Mouse (Mus musculus) erythroblast, embryonic 14.5 days (primary cell): ENCODE results near the gene Gm9817. TPM values are rescaled to one million over a fixed set of nuclear protein-coding genes. Genes with fewer than 3 reads are reported as not detected.
"Not testable (repeated sequence)": the region's sequence is repeated elsewhere in the genome, so short reads cannot be mapped to it uniquely, and the experiment has no call there.

Source experiments
- H3K27me3 ChIP-seq: 2 replicates; pipeline ENCODE4 v1.6.1; 2012; ENCODE audit warnings: inconsistent platforms; ENCODE audit not compliant: control insufficient read depth
- H3K36me3 ChIP-seq: 2 replicates; pipeline ENCODE4 v1.6.1; 2012; ENCODE audit warnings: mild to moderate bottlenecking, inconsistent platforms; ENCODE audit not compliant: control insufficient read depth
- H3K4me1 ChIP-seq: 2 replicates; pipeline ENCODE4 v1.6.1; 2012; ENCODE audit warnings: inconsistent platforms; ENCODE audit not compliant: control insufficient read depth
- H3K4me3 ChIP-seq: replicated peaks from 2 replicates; pipeline ENCODE3; 2012; ENCODE audit warnings: moderate library complexity, mild to moderate bottlenecking, inconsistent platforms
- H3K9me3 ChIP-seq: 2 replicates; pipeline ENCODE4 v1.6.1; 2012; ENCODE audit warnings: low read length, inconsistent platforms, mixed read lengths; ENCODE audit not compliant: control insufficient read depth
- GATA1 ChIP-seq: IDR thresholded peaks from 2 replicates; pipeline ENCODE4 v1.6.1; 2012; ENCODE audit warnings: low read length, inconsistent platforms, mixed read lengths
- TAL1 ChIP-seq: IDR thresholded peaks from 3 replicates; pipeline ENCODE4 v1.6.1; 2012; ENCODE audit warnings: low read length, inconsistent platforms, mixed read lengths
- polyA plus RNA-seq: library from polyadenylated mRNA; stranded (reverse); fragments of >175 nt; gene quantifications from 2 replicates; pipeline ENCODE4 v1.2.3, GENCODE M21; 2012

Gm9817 gene
- not detected in 2 replicates for polyA plus RNA-seq

DNA sequence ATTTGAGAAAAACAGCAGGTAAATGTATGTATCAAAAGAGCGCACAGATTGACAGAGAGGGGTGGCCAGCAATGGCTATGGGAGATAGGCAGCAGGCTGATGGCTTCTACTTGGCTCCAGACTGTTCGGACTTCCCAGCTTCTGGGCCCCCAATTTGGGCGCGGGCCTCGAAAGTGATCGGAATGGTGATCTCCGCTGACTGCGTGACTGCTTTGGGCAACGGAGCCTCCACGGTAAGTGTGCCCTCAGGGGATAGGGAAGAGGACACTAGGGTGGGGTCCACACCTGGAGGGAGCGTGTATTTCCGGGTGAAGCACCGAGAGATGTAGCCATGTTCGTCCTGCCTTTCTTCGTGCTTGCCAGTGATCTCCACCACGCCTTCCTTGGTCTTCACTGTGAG is at the start of gene Gm9817:
Gene Gm9817 (plus strand): TSS at position 301 of the 400 bp plus-strand sequence.
- not testable (repeated sequence) for H3K4me3 ChIP-seq, H3K9me3 ChIP-seq, H3K4me1 ChIP-seq, H3K36me3 ChIP-seq
- H3K27me3 ChIP-seq: peaks cover 42% of the 10 kb centered on the region

DNA sequence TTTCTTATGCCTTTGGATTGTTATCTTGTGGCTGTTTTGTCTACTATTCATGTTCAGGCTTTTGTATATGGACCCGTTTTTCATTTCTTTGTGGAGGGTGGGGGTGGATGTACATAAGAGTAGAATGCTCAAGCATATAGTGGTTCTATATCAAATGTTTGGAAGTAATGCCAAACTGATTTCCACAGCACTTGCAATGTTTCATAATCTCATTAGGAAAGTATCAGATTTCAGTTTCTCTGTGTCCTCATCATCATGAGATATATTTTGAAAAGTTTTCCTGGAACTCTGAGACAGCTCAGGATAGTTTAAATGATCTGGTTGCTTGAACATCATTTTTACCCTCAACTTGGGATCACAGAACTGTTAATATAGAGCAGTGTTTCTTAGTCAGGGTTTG is 48.7 kb upstream of the Gm9817 start:
- Histone ChIP-seq H3K4me3 (no peak overlapping the region), H3K9me3 (no peaks in the 10 kb centered on the region), H3K27me3 (peaks cover 10% of the 10 kb centered on the region; the same call in 1 of the 2 replicates), H3K36me3 (no peaks in the 10 kb centered on the region), H3K4me1 (peaks cover 11% of the 10 kb centered on the region)
- TF ChIP-seq TAL1: no peak
- TF ChIP-seq GATA1: no peak

DNA sequence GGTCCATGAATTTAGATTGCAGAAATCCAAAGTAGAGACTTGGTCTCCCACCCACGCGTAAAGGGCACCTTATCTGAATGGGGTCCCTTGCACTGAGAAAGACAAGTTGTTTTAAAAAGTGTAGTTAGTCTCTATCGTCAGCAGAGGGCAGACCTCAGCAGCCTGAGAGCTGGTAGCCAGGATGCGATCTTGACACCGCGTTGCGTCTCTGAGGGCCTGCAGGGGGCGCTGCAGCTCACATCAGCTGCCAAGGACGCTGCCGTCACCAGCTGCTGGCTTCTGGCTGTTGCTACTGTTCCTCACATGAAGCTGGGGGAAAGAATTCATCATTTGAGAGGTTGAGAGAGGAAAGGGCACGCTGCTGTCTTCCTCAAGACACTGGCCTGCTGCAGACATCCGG is 47.7 kb upstream of the Gm9817 start:
- no peaks in the 10 kb centered on the region for H3K36me3 ChIP-seq
- TF ChIP-seq TAL1 (no peak), GATA1 (no peak)
- H3K9me3 ChIP-seq: no peaks in the 10 kb centered on the region
- H3K4me3 ChIP-seq: no peak overlapping the region
- H3K4me1 ChIP-seq: peaks cover 11% of the 10 kb centered on the region
- peaks cover 8% of the 10 kb centered on the region; the same call in 1 of the 2 replicates for H3K27me3 ChIP-seq

DNA sequence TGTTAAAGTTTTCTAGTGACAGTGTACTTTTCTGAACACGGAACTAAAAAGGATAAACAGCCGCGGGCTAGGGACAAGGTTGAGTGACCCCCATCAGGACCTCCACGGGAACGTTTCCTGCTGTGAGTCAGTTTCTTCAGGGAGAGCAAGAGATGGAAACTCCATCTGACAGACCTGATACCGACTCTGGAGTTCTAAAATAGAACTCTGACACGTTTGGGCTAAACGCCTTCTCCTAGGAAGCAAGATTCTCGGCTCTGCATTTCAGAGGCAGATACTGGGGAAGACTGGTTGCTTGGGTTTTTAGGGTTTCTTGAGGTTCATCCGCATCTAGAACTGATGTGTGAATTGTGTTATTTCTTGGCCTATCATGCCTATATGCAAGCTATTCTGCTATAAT is 47.2 kb upstream of the Gm9817 start:
- no peak overlapping the region for H3K4me3 ChIP-seq
- no peaks in the 10 kb centered on the region for H3K9me3 ChIP-seq
- no peaks in the 10 kb centered on the region for H3K36me3 ChIP-seq
- peaks cover 8% of the 10 kb centered on the region; the same call in 1 of the 2 replicates for H3K27me3 ChIP-seq
- H3K4me1 ChIP-seq: peaks cover 11% of the 10 kb centered on the region
- TF ChIP-seq TAL1: no peak
- no peak for TF ChIP-seq GATA1

DNA sequence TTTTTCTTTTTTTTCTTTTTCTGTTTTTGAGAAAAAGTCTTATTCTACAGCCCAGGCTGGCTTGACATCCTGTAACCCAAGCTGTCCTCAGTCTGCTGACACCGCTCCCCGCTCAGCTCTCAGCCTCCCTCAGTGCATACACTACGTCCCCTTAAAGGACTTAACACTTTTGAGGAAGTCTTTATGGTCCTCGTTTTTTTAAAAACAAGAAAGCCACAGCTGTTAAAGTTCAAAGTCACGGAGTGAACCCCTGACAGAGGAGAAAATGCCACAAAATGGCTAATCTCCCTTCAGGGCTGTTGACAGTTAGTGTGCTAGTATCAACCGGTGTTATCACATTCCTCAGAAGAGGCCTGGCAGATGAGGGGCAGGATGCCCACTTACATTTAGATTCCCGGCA is 46.7 kb upstream of the Gm9817 start:
- no peaks in the 10 kb centered on the region for H3K36me3 ChIP-seq
- H3K4me3 ChIP-seq: no peak overlapping the region
- peaks cover 10% of the 10 kb centered on the region; the same call in 1 of the 2 replicates for H3K27me3 ChIP-seq
- peaks cover 11% of the 10 kb centered on the region for H3K4me1 ChIP-seq
- TF ChIP-seq TAL1 (no peak), GATA1 (no peak)
- H3K9me3 ChIP-seq: no peaks in the 10 kb centered on the region

DNA sequence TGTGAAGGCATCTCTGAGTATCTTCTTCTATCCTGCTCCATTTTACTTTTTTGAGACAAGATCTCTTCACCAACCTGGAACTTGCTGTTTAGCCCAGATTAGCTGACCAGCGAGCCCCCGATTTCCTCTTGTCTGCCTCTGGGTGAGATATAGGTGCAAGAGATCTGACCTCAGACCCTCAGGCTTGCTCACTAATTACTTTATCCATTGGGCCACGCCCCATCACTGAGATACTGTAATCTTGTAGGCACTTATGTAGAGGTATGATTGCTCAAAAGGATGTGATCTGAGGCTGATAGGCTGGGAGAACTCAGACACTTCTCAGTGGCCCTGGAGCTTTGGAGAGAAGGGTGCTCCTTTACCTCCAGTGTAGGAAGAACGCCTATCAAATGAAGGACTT is 46.0 kb upstream of the Gm9817 start:
- peaks cover 11% of the 10 kb centered on the region for H3K4me1 ChIP-seq
- TF ChIP-seq GATA1: no peak
- TF ChIP-seq TAL1: no peak
- H3K9me3 ChIP-seq: no peaks in the 10 kb centered on the region
- H3K27me3 ChIP-seq: peaks cover 10% of the 10 kb centered on the region; the same call in 1 of the 2 replicates
- H3K36me3 ChIP-seq: no peaks in the 10 kb centered on the region
- no peak overlapping the region for H3K4me3 ChIP-seq

DNA sequence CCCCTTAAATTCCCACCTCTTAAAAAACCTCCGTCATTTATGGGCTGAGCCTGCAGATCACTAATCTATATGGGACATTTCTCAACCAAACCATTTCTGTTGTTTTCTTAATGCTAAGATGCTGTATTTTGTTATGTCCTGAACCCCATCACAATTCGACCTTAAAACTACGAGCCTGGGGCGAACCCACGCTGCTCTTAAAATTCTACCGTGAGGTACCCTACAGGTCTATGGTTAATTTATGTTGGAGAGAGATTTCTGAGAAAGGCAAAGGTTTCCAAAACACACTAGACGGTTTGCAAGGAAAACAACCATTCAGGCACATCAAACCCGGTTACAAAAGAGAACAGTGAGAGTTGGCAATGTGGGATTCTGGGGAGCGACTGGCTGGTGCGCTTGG is 45.1 kb upstream of the Gm9817 start:
- H3K36me3 ChIP-seq: no peaks in the 10 kb centered on the region
- no peaks in the 10 kb centered on the region for H3K9me3 ChIP-seq
- no peak for TF ChIP-seq GATA1
- TF ChIP-seq TAL1: no peak
- H3K4me1 ChIP-seq: peaks cover 11% of the 10 kb centered on the region
- H3K27me3 ChIP-seq: peaks cover 10% of the 10 kb centered on the region; the same call in 1 of the 2 replicates
- H3K4me3 ChIP-seq: no peak overlapping the region

DNA sequence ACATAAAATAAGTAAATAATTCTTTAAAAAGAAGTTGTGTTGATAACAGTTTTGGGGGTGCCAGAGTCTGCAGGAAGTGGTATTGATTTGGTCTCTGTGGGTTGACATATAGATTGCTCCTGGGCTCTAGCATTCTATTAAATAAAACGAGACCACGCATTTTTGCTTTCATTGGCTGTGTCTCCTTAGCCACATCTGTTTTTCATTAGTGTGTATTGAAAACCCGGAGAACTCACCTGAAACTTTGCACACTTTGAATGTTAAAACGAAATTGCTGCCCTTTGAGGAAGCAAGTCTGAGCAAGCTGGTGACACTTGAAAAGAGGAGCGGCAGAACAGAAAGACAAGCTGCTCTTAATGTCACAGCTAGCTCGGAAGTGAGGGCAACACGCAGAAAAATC is 43.7 kb upstream of the Gm9817 start:
- peaks cover 10% of the 10 kb centered on the region; the same call in 1 of the 2 replicates for H3K27me3 ChIP-seq
- no peaks in the 10 kb centered on the region for H3K36me3 ChIP-seq
- TF ChIP-seq GATA1 (no peak), TAL1 (no peak)
- H3K4me3 ChIP-seq: no peak overlapping the region
- H3K9me3 ChIP-seq: no peaks in the 10 kb centered on the region
- H3K4me1 ChIP-seq: peaks cover 11% of the 10 kb centered on the region

DNA sequence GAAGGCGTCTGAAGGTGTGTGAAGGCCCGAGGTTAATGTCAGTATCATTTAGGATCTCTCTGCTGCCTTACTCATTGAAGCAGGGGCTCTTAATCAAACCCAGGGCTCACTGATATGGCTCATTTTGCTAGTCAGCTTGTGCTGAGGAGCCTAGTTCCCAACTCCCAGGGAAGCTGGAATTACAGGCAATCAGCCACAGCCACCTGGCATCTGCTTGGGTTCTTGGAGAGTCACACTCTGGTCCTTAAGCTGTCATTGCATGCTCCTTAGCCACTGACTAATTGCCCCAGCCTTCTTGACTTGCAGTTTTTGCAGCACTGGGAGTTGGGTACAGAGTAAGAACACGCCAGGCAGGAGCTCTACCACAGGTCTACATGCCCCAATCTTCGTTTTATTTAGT is 42.1 kb upstream of the Gm9817 start:
- H3K4me1 ChIP-seq: peaks cover 6% of the 10 kb centered on the region
- no peak overlapping the region for H3K4me3 ChIP-seq
- no peaks in the 10 kb centered on the region for H3K36me3 ChIP-seq
- H3K27me3 ChIP-seq: peaks cover 9% of the 10 kb centered on the region; the same call in 1 of the 2 replicates
- no peaks in the 10 kb centered on the region for H3K9me3 ChIP-seq
- TF ChIP-seq GATA1 (no peak), TAL1 (no peak)

DNA sequence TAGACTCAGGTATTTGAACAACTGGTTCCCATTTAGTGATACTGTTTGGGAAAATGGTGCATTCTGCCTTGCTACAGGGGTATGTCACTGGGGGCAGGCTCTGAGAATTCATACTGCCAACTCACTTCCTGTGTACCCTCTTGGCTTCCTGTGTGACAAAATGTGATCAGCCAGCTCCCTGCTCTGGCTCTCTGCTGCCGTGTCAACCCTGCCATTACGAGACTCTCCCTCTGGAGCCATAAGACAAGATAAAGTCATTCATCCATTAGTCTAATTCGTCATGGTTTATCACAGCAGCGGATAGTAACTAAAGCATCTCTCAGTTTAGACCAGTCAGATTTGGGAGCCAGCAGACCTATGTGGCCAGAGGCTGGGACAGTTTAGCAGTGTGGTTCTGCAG is 38.3 kb upstream of the Gm9817 start:
- TF ChIP-seq TAL1: no peak
- no peak for TF ChIP-seq GATA1
- no peak overlapping the region for H3K4me3 ChIP-seq

More for the DNA sequence above, 38.3 kb upstream of the Gm9817 start:
- H3K4me1 ChIP-seq: no peaks in the 10 kb centered on the region
- no peaks in the 10 kb centered on the region; the same call in 1 of the 2 replicates for H3K9me3 ChIP-seq
- peaks cover 3% of the 10 kb centered on the region; the same call in 1 of the 2 replicates for H3K27me3 ChIP-seq
- H3K36me3 ChIP-seq: no peaks in the 10 kb centered on the region
